Mouse (Mus musculus): ENCODE measurements around the gene Gpr85.

DNA sequence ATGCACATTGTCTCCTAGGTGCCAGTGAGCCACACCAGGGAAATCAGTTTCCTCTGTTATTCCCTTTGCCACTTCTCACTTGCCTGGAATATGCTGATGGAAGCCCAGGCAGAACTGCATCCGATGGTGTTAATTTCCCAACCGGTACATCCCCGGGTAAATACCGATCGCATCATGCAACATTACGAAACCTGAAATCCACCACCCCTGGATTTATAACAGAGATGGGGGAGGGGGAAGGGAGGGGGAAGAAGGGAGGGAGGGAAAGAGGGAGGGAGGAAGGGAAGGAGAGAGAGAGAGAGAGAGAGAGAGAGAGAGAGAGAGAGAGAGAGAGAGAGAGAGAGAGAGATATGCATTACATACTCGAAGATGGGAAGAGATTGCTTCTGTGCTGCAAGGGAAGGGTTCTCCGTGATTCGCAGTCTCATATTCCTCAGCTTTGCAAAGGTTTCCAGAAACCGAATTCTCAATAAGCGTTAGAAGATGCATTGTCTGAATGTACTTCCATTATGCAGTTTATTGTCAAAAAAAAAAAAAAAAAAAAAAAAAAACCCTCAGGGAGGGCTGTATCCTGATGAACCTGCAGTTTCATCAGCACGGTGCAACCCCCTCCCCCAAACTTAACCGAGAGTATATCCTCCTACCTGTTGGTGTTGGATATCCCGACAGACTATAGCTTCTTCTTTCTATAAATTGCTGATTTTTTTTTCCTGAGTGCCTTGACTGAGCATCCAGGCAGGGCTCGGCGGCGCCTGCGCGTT, 1.6 kb downstream of the Gpr85 start:
- TF ChIP-seq CTCF (IDR thresholded peaks at IDR 0.05; ENCODE audit: low read depth, low read length) = no peak
- no peak for TF ChIP-seq EP300 (IDR thresholded peaks at IDR 0.05; ENCODE audit: insufficient read depth, low read depth, low read length)
- TF ChIP-seq POLR2A (IDR thresholded peaks at IDR 0.05; ENCODE audit: insufficient read depth, low read length) = no peak
